ENCODE assay signal across 8 mouse cellular contexts in genomic region chr2:29787937-29788681, GRCm38 (mm10). TPM values are rescaled to one million over a fixed set of nuclear protein-coding genes. Genes with fewer than 3 reads are reported as not detected.
DNase-seq lines count a peak whose midpoint lies in the region; ATAC-seq and TF ChIP-seq lines count a peak whose summit lies in the region.

TSS of gene Trub2 (minus strand) at chr2:29788502.

- CTCF ChIA-PET in Patski (lab: Charles Lee) = interaction anchor here (1.0 kb wide), 1 partner anchor 8 kb away, joined by 3 read pairs; no protein-coding TSS in a partner anchor

- TF ChIP-seq CTCF in Patski (IDR thresholded peaks at IDR 0.05) = no peak

- in situ Hi-C loops in Patski (cut with MboI; ENCODE audit: low pct_unique_long_range_greater_than_20kb) = no loop called here

- under 1% methylated on average over 45 of the region's 45 CpGs for WGBS in hindbrain, embryonic 11.5 days

- peak within 1 kb of the TSS; percentile 65 for H3K4me3 ChIP-seq in hindbrain, embryonic 11.5 days (ENCODE audit: low read depth, low read length)

- 0 out of 2 replicates have a peak, but pooled peaks cover 2% of the 10 kb centered on the region for H3K4me1 ChIP-seq in hindbrain, embryonic 11.5 days (replicated peaks; ENCODE audit: control insufficient read depth, insufficient read depth, low read length)

- POLR2A ChIA-PET in Patski (lab: Charles Lee) = interaction anchor here (1.0 kb wide), 1 partner anchor 14 kb away, joined by 3 read pairs; the partner anchor contains the start of gene Slc27a4

- H3K9ac ChIP-seq in hindbrain, embryonic 11.5 days (ENCODE audit: low read depth, low read length) = peak within 1 kb of the TSS; percentile 80

- peaks cover 12% of the 10 kb centered on the region for H3K36me3 ChIP-seq in hindbrain, embryonic 11.5 days (ENCODE audit: control insufficient read depth, insufficient read depth, low read length)

- ATAC-seq in Patski = peak; percentile 77
- peak; percentile 90 for ATAC-seq in hindbrain, embryonic 11.5 days (ENCODE audit: low FRiP score)

- no peak within 1 kb of the TSS for H3K27ac ChIP-seq in hindbrain, embryonic 11.5 days (ENCODE audit: low read depth, low read length)

- H3K27me3 ChIP-seq in Patski = no peaks in the 10 kb centered on the region
- H3K27me3 ChIP-seq in hindbrain, embryonic 11.5 days (ENCODE audit: control insufficient read depth, insufficient read depth, low read length) = no peaks in the 10 kb centered on the region

- H3K4me2 ChIP-seq in hindbrain, embryonic 11.5 days (replicated peaks; ENCODE audit: low read depth, low read length) = peak within 1 kb of the TSS; percentile 79

- DNase-seq in Patski (ENCODE audit: low read depth, low spot score) = peak; percentile 64
- peak; percentile 86 to 89 for DNase-seq in cerebellum, postnatal 10 days
- peak; percentile 65 to 82 for DNase-seq in frontal cortex, postnatal 10 days (ENCODE audit: low spot score in 2 of 2)
- DNase-seq in hindbrain, embryonic 11.5 days (ENCODE audit: low spot score) = peak; percentile 82
- DNase-seq in layer of hippocampus, postnatal 14 days (ENCODE audit: low spot score in 2 of 2) = peak; percentile 79 to 85
- DNase-seq in lung, postnatal 10 days = peak; percentile 88
- peak; percentile 85 for DNase-seq in ovary, postnatal 36 days (ENCODE audit: low spot score)
- peak; percentile 88 for DNase-seq in thymus, postnatal 14 days

- no peaks in the 10 kb centered on the region for H3K9me3 ChIP-seq in hindbrain, embryonic 11.5 days (ENCODE audit: control insufficient read depth, low read length)

RNA-seq across cellular contexts. Expression of gene Trub2, which starts in this region (rescaled TPM):
- polyA plus RNA-seq in Patski (2021) = 52.9 TPM
- polyA plus RNA-seq in hindbrain, embryonic 11.5 days (2014; fragmentation: Nextera tagmentation; extraction: Ambion mirVana) = 30.2 and 32.3 TPM in 2 replicates
- total RNA-seq in layer of hippocampus, postnatal 14 days (2021) = 10 to 100 TPM; 49.0 to 56.9 TPM
